Mouse (Mus musculus) midbrain, embryonic 10.5 days (tissue): ENCODE measurements around the gene Nbas. TPM values are rescaled to one million over a fixed set of nuclear protein-coding genes. Genes with fewer than 3 reads are reported as not detected.

Source experiments
- DNase-seq: peaks from one replicate; pipeline ENCODE4 v3.0.0-alpha.2; 2017; ENCODE audit warnings: low spot score
- H3K27ac ChIP-seq: fragments of 300-500 bp; sonication (generic); replicated peaks from 2 replicates; pipeline ENCODE4 v1.5.1; 2016; ENCODE audit warnings: mild to moderate bottlenecking
- H3K27me3 ChIP-seq: fragments of 300-500 bp; sonication (generic); 2 replicates; pipeline ENCODE4 v1.6.1; 2016; ENCODE audit warnings: low read depth, mild to moderate bottlenecking; ENCODE audit not compliant: poor library complexity, severe bottlenecking
- H3K36me3 ChIP-seq: fragments of 300-500 bp; sonication (generic); 2 replicates; pipeline ENCODE4 v1.6.1; 2016; ENCODE audit warnings: mild to moderate bottlenecking, moderate library complexity
- H3K4me1 ChIP-seq: fragments of 300-500 bp; sonication (generic); 2 replicates; pipeline ENCODE4 v1.6.1; 2016
- H3K4me3 ChIP-seq: fragments of 300-500 bp; sonication (generic); 2 replicates; pipeline ENCODE4 v1.5.1; 2016; ENCODE audit warnings: mild to moderate bottlenecking, moderate library complexity
- H3K9me3 ChIP-seq: fragments of 300-500 bp; sonication (generic); replicated peaks from 2 replicates; pipeline ENCODE4 v1.6.1; 2016; ENCODE audit warnings: mild to moderate bottlenecking
- WGBS: fragments of 180-500 bp; shearing (Covaris S2); methylation state at CpG from one replicate; pipeline ENCODE4 v1.1.7; 2016; 5-methylcytosine and 5-hydroxymethylcytosine counted together
- polyA plus RNA-seq: library from polyadenylated mRNA; unstranded; fragments of >200 nt; fragmentation: Nextera tagmentation; extraction: Ambion mirVana; gene quantifications from 2 replicates; pipeline ENCODE4 v1.2.1, GENCODE M21; 2016

Nbas gene
- polyA plus RNA-seq, 1 experiment from 2014 or later, result 13.3 TPM

- Histone ChIP-seq H3K36me3 (no peaks in the 10 kb centered on the region), H3K27ac (no peak overlapping the region), H3K4me1 (0 out of 2 replicates have a peak, but pooled peaks cover 4% of the 10 kb centered on the region), H3K27me3 (no peaks in the 10 kb centered on the region), H3K4me3 (no peak overlapping the region), H3K9me3 (no peaks in the 10 kb centered on the region)
- no peak for DNase-seq
- 88% methylated on average over 11 of the region's 11 CpGs for WGBS
Measured at GRCm38 (mm10) chr12:13609027-13609426, 340.1 kb downstream of the Nbas start.

- Histone ChIP-seq H3K4me1 (0 out of 2 replicates have a peak, but pooled peaks cover 4% of the 10 kb centered on the region), H3K27me3 (no peaks in the 10 kb centered on the region), H3K36me3 (no peaks in the 10 kb centered on the region), H3K27ac (no peak overlapping the region), H3K4me3 (no peak overlapping the region), H3K9me3 (no peaks in the 10 kb centered on the region)
- DNase-seq, result no peak
- 17% methylated on average over 2 of the region's 2 CpGs for WGBS
Measured at GRCm38 (mm10) chr12:13613041-13613440, 344.1 kb downstream of the Nbas start.

- Histone ChIP-seq H3K27ac (no peak overlapping the region), H3K27me3 (no peaks in the 10 kb centered on the region)
Measured at GRCm38 (mm10) chr12:13615661-13616060, 346.7 kb downstream of the Nbas start.

GRCm38 (mm10) chr12:13622150-13622822, 353.4 kb downstream of the Nbas start:
- no peaks in the 10 kb centered on the region for H3K36me3 ChIP-seq
- no peak overlapping the region for H3K4me3 ChIP-seq
- no peaks in the 10 kb centered on the region for H3K9me3 ChIP-seq
- H3K4me1 ChIP-seq, result 0 out of 2 replicates have a peak, but pooled peaks cover 8% of the 10 kb centered on the region
- 79% methylated on average over 15 of the region's 15 CpGs for WGBS
- no peak overlapping the region for H3K27ac ChIP-seq
- no peaks in the 10 kb centered on the region for H3K27me3 ChIP-seq
- DNase-seq, result no peak

More at GRCm38 (mm10) chr12:13615661-13616060, 346.7 kb downstream of the Nbas start:
- Histone ChIP-seq H3K36me3 (no peaks in the 10 kb centered on the region), H3K4me3 (no peak overlapping the region), H3K4me1 (0 out of 2 replicates have a peak, but pooled peaks cover 4% of the 10 kb centered on the region), H3K9me3 (no peaks in the 10 kb centered on the region)
- DNase-seq, result no peak
- WGBS, result 83% methylated on average over 7 of the region's 7 CpGs

- H3K4me3 ChIP-seq, result no peak overlapping the region
- no peaks in the 10 kb centered on the region for H3K36me3 ChIP-seq
- H3K9me3 ChIP-seq, result no peaks in the 10 kb centered on the region
- 66% methylated on average over 12 of the region's 12 CpGs for WGBS
- H3K27me3 ChIP-seq, result no peaks in the 10 kb centered on the region
- 0 out of 2 replicates have a peak, but pooled peaks cover 7% of the 10 kb centered on the region for H3K4me1 ChIP-seq
- peak; percentile 20 for DNase-seq
- H3K27ac ChIP-seq, result no peak overlapping the region
Measured at GRCm38 (mm10) chr12:13626803-13627706, 358.1 kb downstream of the Nbas start.

Other genes starting within 250 kb of the Nbas start
- 194 and 202 TPM in 2 replicates for gene Ddx1, start 19.9 kb upstream of the Nbas start, polyA plus RNA-seq